Mouse (Mus musculus) spleen, adult 2 months (tissue): Measurements from ENCODE around the gene Dbi. TPM values are rescaled to one million over a fixed set of nuclear protein-coding genes. Genes with fewer than 3 reads are reported as not detected.

Source experiments
- DNase-seq, 2 experiments: peaks; one replicate each; pipeline versions ENCODE4 v3.0.0 to v3.0.0-alpha.2; 2012 to 2021; ENCODE audit warnings: low spot score in 2 of 2, low read depth in 1 of 2
- H3K27ac ChIP-seq: fragments of 200-500 bp; 2 replicates; pipeline ENCODE4 v1.5.1; 2012; ENCODE audit warnings: low read length, inconsistent platforms; ENCODE audit not compliant: insufficient read depth
- H3K27me3 ChIP-seq: fragments of 200-500 bp; 2 replicates; pipeline ENCODE4 v1.6.1; 2012; ENCODE audit warnings: mild to moderate bottlenecking, moderate library complexity, low read length, inconsistent platforms; ENCODE audit not compliant: control insufficient read depth, insufficient read depth
- H3K36me3 ChIP-seq: fragments of 200-500 bp; 2 replicates; pipeline ENCODE4 v1.6.1; 2012; ENCODE audit warnings: mild to moderate bottlenecking, low read length, inconsistent platforms; ENCODE audit not compliant: control insufficient read depth, insufficient read depth
- H3K4me1 ChIP-seq: fragments of 200-500 bp; 2 replicates; pipeline ENCODE4 v1.6.1; 2011; ENCODE audit warnings: inconsistent platforms; ENCODE audit not compliant: control insufficient read depth, insufficient read depth, insufficient read length
- H3K4me3 ChIP-seq: fragments of 200-500 bp; 2 replicates; pipeline ENCODE4 v1.5.1; 2011; ENCODE audit warnings: mild to moderate bottlenecking, inconsistent platforms; ENCODE audit not compliant: insufficient read depth, insufficient read length; ENCODE audit errors: extremely low read depth
- CTCF ChIP-seq: fragments of 200-500 bp; IDR thresholded peaks from 2 replicates; pipeline ENCODE4 v1.5.1; 2011; ENCODE audit warnings: mild to moderate bottlenecking, inconsistent platforms; ENCODE audit not compliant: insufficient read depth, insufficient read length, insufficient replicate concordance; ENCODE audit errors: extremely low read depth
- POLR2A ChIP-seq: fragments of 200-500 bp; IDR thresholded peaks from 2 replicates; pipeline ENCODE4 v1.6.1; 2011; ENCODE audit warnings: low read depth, low read length, inconsistent platforms
- WGBS: fragments of 180-500 bp; shearing (Covaris S2); methylation state at CpG from one replicate; pipeline ENCODE4 v1.1.7; 2018; 5-methylcytosine and 5-hydroxymethylcytosine counted together
- polyA plus RNA-seq: library from polyadenylated mRNA; depleted of rRNA; stranded (reverse); fragments of >200 nt; gene quantifications from 2 replicates; pipeline ENCODE4 v1.2.3, GENCODE M21; 2012

Gene Dbi
- polyA plus RNA-seq, 1 experiment = 37.2 TPM

DNA sequence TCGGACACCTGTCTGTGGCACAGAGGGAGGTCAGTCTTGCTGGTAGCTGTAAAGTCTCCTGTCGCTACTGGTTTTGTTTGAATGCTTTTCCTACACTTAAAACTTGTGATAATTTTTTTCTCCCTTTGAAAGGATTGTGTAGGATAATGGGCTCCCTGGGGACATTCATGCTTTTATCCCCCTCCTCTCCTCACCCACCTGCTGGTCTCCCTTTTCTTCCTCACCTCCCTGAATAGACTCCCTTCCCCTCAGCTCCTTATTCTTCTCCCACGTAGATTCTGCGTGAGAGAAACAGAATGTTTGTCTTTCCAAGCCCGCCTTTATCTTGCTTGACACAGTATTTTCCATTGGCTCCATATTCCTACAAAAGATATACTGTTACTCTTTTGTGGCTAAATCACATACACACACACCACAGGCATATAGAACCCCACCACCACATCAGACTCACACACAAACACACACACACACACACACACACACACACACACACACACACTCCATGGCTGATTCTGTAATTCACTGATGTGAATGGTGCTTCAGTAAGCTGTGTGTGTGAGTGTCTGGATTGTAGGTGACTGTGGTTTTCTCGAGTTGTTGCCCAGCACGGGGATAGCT lies 18.2 kb upstream of the Dbi start:
- H3K4me1 ChIP-seq = no peaks in the 10 kb centered on the region
- 84% methylated on average over 7 of the region's 7 CpGs for WGBS
- DNase-seq = no peak
- no peak overlapping the region for H3K4me3 ChIP-seq
- no peak overlapping the region for H3K27ac ChIP-seq
- no peaks in the 10 kb centered on the region for H3K36me3 ChIP-seq
- no peaks in the 10 kb centered on the region for H3K27me3 ChIP-seq
- no peak for TF ChIP-seq POLR2A

DNA sequence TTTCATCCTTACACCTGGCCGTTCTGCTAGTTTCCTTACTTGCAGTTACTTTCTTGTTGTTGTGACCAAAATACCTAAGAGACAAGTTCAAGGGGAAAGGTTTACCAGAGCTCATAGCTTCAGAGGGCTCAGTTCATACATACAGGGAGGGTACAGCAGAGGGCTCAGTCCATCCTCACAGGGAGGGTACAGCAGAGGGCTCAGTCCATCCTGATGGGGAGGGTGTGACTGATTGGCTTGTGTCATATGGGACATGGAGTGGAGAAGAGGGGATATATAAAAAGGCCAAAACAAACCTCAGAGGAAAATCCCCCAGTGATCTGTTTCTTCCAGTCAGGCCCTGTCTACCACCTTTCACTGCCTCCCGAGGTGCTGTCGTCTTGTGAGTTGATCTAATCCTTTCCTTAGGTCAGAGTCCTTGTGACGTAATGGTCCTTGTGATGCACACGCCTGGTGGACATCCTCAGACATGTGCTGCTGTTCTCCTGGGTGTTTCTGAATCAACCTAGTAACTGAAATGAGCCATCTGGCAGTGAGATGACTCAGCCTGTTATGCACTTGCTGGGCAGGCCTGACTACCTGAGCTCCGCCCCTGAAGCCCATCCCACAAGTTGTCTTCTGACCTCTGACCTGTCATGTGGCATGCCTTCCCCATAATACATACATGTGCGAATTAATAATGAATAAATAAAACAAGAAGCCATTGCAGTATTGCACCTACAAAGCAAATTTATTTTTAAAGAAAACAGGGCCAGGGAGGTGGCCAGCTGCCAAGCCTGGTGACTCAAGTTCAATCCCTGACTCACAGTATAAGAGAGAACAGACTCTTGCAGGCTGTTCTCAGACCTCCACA lies 15.3 kb upstream of the Dbi start:
- TF ChIP-seq CTCF (no peak), POLR2A (no peak)
- Histone ChIP-seq H3K27ac (no peak overlapping the region), H3K27me3 (no peaks in the 10 kb centered on the region), H3K36me3 (no peaks in the 10 kb centered on the region), H3K4me1 (no peaks in the 10 kb centered on the region), H3K4me3 (no peak overlapping the region)
- no peak for DNase-seq
- 85% methylated on average over 7 of the region's 7 CpGs for WGBS

DNA sequence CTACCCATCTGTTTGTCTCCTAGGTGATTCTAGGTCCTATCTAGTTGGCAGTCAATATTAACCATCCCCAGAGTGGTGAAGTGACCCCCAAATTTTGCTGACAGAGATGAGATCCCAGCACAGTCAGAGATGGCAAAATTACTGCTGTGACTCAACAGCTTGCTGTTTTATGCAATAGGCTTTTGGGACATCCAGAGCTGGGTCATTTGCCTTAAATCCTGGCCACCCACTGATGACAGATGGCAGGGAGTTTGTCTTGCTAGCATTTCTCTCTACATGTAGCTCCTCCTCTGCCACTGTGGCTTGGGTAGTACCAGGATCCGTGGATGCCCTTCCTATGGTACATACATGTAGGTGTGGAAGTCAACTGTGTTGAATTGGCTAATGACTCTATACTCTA lies 11.5 kb upstream of the Dbi start:
- Histone ChIP-seq H3K4me3 (no peak overlapping the region), H3K4me1 (no peaks in the 10 kb centered on the region), H3K27me3 (no peaks in the 10 kb centered on the region), H3K36me3 (no peaks in the 10 kb centered on the region), H3K27ac (no peak overlapping the region)
- no peak for TF ChIP-seq CTCF
- no peak for TF ChIP-seq POLR2A
- no peak for DNase-seq
- 88% methylated on average over 1 of the region's 1 CpGs for WGBS

DNA sequence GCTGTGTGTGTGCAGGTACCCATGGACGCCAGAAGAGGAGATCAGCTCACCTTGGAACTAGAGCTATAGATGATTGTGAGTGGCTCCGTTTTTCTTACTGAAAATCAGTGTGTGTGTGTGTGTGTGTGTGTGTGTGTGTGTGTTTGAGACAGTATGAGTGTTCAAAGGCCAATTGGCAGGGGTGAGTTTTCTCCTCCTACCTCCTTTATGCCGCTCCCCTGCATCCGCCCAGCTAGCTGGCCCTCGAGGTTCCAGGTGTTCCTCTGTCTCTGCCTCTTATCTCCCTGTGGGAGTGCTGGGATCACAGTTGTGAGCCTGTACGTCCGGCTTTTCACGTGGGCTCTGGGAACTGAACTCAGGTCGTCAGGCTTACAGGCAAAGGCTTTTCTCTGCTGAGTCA lies 5.4 kb upstream of the Dbi start:
- H3K27ac ChIP-seq = no peak overlapping the region
- H3K4me3 ChIP-seq = no peak overlapping the region
- no peak for DNase-seq
- H3K27me3 ChIP-seq = no peaks in the 10 kb centered on the region
- no peaks in the 10 kb centered on the region for H3K36me3 ChIP-seq
- H3K4me1 ChIP-seq = peaks cover 8% of the 10 kb centered on the region; the same call in 1 of the 2 replicates
- 89% methylated on average over 9 of the region's 9 CpGs for WGBS
- TF ChIP-seq CTCF (no peak), POLR2A (no peak)

GRCm38 (mm10) chr1:120125471-120125870 lies 4.6 kb upstream of the Dbi start:
- Histone ChIP-seq H3K36me3 (no peaks in the 10 kb centered on the region), H3K4me1 (peaks cover 8% of the 10 kb centered on the region; the same call in 1 of the 2 replicates), H3K27me3 (no peaks in the 10 kb centered on the region), H3K4me3 (no peak overlapping the region), H3K27ac (no peak overlapping the region)
- TF ChIP-seq CTCF = no peak
- TF ChIP-seq POLR2A = no peak
- no peak for DNase-seq
- 91% methylated on average over 6 of the region's 6 CpGs for WGBS

- H3K36me3 ChIP-seq = no peaks in the 10 kb centered on the region
- no peak for DNase-seq
- H3K27ac ChIP-seq = no peak overlapping the region
- TF ChIP-seq POLR2A (no peak), CTCF (no peak)
- peaks cover 8% of the 10 kb centered on the region; the same call in 1 of the 2 replicates for H3K4me1 ChIP-seq
- WGBS = 75% methylated on average over 4 of the region's 4 CpGs
- H3K4me3 ChIP-seq = no peak overlapping the region
- H3K27me3 ChIP-seq = no peaks in the 10 kb centered on the region
Measured at GRCm38 (mm10) chr1:120124839-120125238, 4.0 kb upstream of the Dbi start.
